Mouse (Mus musculus): ENCODE data around the gene B3gntl1.

GRCm38 (mm10) chr11:121625007-121625406 lies 47.9 kb downstream of the B3gntl1 start:
- TF ChIP-seq CTCF (IDR thresholded peaks at IDR 0.05; ENCODE audit: borderline replicate concordance, insufficient read depth, low read depth, low read length): no peak
- no peak for TF ChIP-seq POLR2A (IDR thresholded peaks at IDR 0.05; ENCODE audit: borderline replicate concordance, insufficient read depth, low read length)
